9 mouse cellular contexts compared by ENCODE assay signal in the genomic region with DNA sequence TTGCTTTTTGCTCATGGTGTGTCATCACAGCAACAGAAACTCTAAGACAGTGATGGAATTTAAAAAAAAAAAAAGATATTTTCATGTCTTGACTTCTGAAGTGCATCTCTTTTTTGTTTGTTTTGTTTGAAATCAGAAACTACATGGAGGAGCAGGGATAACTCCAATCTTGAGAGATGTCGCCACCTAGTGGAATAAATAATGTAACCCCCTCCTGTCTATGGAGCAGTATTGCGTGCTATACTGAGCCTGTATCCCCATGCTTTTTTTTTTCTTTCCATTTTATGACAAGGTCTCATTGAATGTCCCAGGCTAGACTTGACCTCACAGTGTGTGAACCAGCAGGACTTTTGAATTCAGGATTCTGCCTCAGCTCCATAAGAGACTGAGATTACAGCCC. TPM values are rescaled to one million over a fixed set of nuclear protein-coding genes. Genes with fewer than 3 reads are reported as not detected.
DNase-seq lines count a peak whose midpoint lies in the region; ATAC-seq and TF ChIP-seq lines count a peak whose summit lies in the region.
"Had no signal": no experiment of that assay in that cellular context is flagged by ENCODE, and none has a peak within 500 bp of the region (broad histone marks: within the 10 kb centered on the region; RNA-seq: fewer than 3 reads in every experiment).

No protein-coding gene starts in this region.

- no peak overlapping the region for H3K4me3 ChIP-seq in heart, embryonic 11.5 days (ENCODE audit: low read depth, low read length)
- H3K4me3 ChIP-seq in lung, postnatal 0 days (ENCODE audit: low read depth, low read length): no peak overlapping the region
- H3K4me3 ChIP-seq: embryonic facial prominence, embryonic 13.5 days had no signal

- 0 out of 2 replicates have a peak, but pooled peaks cover 5% of the 10 kb centered on the region for H3K36me3 ChIP-seq in heart, embryonic 11.5 days (ENCODE audit: control insufficient read depth, insufficient read depth, low read length)
- peaks cover 11% of the 10 kb centered on the region; the same call in 1 of the 2 replicates for H3K36me3 ChIP-seq in lung, postnatal 0 days (ENCODE audit: insufficient read depth, low read length)

- WGBS in heart, embryonic 11.5 days (ENCODE audit: insufficient replicate concordance): 16% methylated on average over 2 of the region's 2 CpGs
- WGBS in lung, postnatal 0 days: 12% methylated on average over 2 of the region's 2 CpGs

- H3K9ac ChIP-seq in heart, embryonic 11.5 days (ENCODE audit: low read depth, low read length): no peak overlapping the region
- H3K9ac ChIP-seq in lung, postnatal 0 days (replicated peaks; ENCODE audit: low read depth): no peak overlapping the region
- H3K9ac ChIP-seq: embryonic facial prominence, embryonic 13.5 days had no signal

- no peak overlapping the region for H3K4me2 ChIP-seq in heart, embryonic 11.5 days
- H3K4me2 ChIP-seq in lung, postnatal 0 days (replicated peaks; ENCODE audit: low read depth, low read length): no peak overlapping the region
- H3K4me2 ChIP-seq: embryonic facial prominence, embryonic 13.5 days had no signal

- peak; percentile 84 for TF ChIP-seq CTCF in lung, postnatal 0 days (IDR thresholded peaks at IDR 0.05)

- no peak for ATAC-seq in heart, embryonic 11.5 days (replicated peaks; ENCODE audit: insufficient number of reproducible peaks, low FRiP score, low TSS enrichment)
- ATAC-seq in inflammation-experienced regulatory T-cells, adult 6 months: peak; percentile 86
- ATAC-seq in lung, postnatal 0 days: peak; percentile 69

- H3K27me3 ChIP-seq in heart, embryonic 11.5 days (ENCODE audit: control insufficient read depth, insufficient read depth, low read length): no peaks in the 10 kb centered on the region
- no peaks in the 10 kb centered on the region for H3K27me3 ChIP-seq in lung, postnatal 0 days (replicated peaks; ENCODE audit: insufficient read depth, low read length)
- H3K27me3 ChIP-seq: embryonic facial prominence, embryonic 13.5 days had no signal

- H3K27ac ChIP-seq in heart, embryonic 11.5 days (ENCODE audit: low read depth, low read length): no peak overlapping the region
- H3K27ac ChIP-seq in lung, postnatal 0 days (ENCODE audit: low read length): no peak overlapping the region
- H3K27ac ChIP-seq: embryonic facial prominence, embryonic 13.5 days had no signal

- no peak for TF ChIP-seq EP300 in lung, postnatal 0 days (IDR thresholded peaks at IDR 0.05)

- no peaks in the 10 kb centered on the region for H3K9me3 ChIP-seq in heart, embryonic 11.5 days (replicated peaks; ENCODE audit: control insufficient read depth, low read length)
- no peaks in the 10 kb centered on the region for H3K9me3 ChIP-seq in lung, postnatal 0 days (ENCODE audit: low read length)
- H3K9me3 ChIP-seq: embryonic facial prominence, embryonic 13.5 days had no signal

- peak; percentile 73 to 84 for DNase-seq in heart, adult 18-20 months
- DNase-seq in 416B (ENCODE audit: low read depth): peak; percentile 79
- peak; percentile 90 for DNase-seq in NIH3T3 (ENCODE audit: low read depth)
- DNase-seq in embryo, embryonic 10.5 days (ENCODE audit: low spot score): peak; percentile 82
- peak; percentile 84 for DNase-seq in lung, postnatal 0 days (ENCODE audit: low spot score)
- peak; percentile 68 for DNase-seq in thymus, postnatal 14 days

- H3K4me1 ChIP-seq in heart, embryonic 11.5 days (ENCODE audit: control insufficient read depth, insufficient read depth, low read length): 0 out of 2 replicates have a peak, but pooled peaks cover 2% of the 10 kb centered on the region
- H3K4me1 ChIP-seq in lung, postnatal 0 days (ENCODE audit: insufficient read depth, low read depth, low read length): no peaks in the 10 kb centered on the region
- H3K4me1 ChIP-seq: embryonic facial prominence, embryonic 13.5 days had no signal

RNA-seq across cellular contexts. Expression of a gene that starts 54.5 kb away (rescaled TPM):
- 100 to 1,000 TPM; 227 to 231 TPM for total RNA-seq in heart, adult 18-20 months (2021)
- 11.4 and 12.6 TPM in 2 replicates for polyA plus RNA-seq in heart, embryonic 11.5 days (2014; fragmentation: Nextera tagmentation; extraction: Ambion mirVana)
- 10 to 100 TPM; 21.0 to 33.3 (median 22.7) TPM for polyA plus RNA-seq in inflammation-experienced regulatory T-cells, adult 6 months (2017; shearing (Covaris generic))
- polyA plus RNA-seq in lung, postnatal 0 days (2015; fragmentation: Nextera tagmentation; extraction: Ambion mirVana): 52.2 and 55.6 TPM in 2 replicates
